Mouse (Mus musculus) lung, postnatal 25 days (tissue): Measurements from ENCODE around the gene Ccdc151.

Experiments used
- DNase-seq: peaks from one replicate; pipeline ENCODE4 v3.0.0; 2022; ENCODE audit warnings: low spot score

Gene Ccdc151

DNA sequence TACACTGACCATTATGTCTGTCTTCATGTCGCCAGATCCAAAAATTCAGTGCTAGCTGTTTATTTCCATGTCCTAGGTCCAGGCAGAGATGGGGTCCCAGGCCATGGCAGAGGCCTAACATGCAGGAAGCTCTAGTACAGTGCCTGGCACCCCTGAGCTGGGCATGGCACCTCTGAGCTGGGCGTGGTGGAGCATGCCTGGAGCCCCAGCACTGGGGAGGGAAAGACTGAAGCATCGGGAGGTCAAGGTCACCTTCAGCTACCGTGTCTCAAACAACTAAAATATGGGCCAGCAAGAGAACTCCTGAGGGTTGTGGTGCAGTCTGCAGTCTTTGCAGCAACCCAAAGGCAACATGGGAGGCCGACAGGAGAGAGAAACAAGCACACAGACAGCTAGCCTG is 44.1 kb downstream of the Ccdc151 start:
- DNase-seq = no peak

DNA sequence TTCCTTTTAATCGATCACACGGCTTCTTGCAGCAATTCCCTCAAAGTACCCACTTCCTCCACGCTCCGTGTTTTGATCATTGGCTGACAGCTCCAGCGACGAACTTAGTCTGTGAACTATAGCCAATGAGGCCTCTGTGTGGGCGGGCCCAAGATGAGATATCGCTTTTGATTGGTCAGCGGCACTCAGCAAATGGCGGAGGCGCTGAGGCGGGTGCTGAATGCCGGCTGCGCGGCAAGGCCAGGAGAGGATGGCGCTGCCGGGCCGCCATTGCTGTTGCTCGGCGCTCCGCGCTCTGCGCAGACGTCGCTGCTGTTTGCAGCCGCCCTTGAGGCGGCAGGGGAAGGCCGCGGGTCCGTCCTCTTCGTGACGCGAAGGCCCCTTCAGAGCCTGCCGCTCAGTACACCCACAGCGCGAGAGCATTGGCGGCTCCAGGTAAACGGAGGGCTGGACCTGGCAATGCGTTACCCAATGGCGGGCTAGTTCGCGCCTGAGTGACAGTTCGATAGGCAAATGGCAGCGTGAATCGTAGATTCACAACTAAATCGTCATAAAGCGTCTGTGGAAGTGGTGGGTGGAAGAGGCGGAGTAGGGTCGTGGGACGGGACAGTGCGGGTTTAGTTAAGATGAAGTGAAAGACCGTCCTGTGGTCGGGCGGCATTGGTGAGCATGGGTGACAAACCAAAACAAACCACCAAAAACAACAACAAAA is 46.7 kb downstream of the Ccdc151 start, which contains the start of gene Swsap1:
TSS of gene Swsap1 (plus strand) at position 186 of the 712 bp plus-strand sequence.
- DNase-seq = peak; percentile 99

DNA sequence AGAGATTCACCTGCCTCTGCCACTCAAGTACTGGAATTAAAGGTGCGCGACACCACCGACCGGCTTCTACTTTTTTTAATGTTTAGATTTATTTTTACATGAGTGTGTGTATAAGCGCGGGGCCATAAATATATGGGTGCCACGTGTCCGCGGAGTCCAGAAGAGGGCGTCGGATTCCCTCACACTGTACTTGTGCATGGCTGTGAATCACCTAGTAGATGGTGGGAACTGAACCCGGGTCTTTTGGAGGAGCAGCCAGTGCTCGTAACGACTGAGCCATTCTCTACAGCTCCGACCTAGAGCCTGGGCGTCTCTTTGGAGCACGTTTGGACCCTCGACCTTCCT is 47.2 kb downstream of the Ccdc151 start:
- DNase-seq = no peak

DNA sequence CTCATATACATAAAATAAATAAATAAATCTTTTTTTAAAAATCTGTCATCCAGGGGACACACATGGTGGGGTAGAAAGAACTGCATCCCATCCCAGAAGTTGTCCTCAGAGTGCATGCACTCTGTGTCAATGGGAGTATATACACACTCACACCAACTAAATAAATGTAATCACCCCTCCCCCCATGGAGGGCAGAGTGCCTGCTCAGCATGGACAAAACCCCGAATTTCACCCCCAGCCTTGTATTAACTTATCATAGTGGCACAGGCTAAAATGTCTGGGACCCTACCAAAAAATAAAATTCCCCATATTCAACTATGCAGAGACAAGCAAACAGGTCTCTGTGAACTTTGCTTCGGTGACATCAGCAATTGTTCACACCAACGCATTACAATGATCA is 47.8 kb downstream of the Ccdc151 start:
- DNase-seq = no peak

DNA sequence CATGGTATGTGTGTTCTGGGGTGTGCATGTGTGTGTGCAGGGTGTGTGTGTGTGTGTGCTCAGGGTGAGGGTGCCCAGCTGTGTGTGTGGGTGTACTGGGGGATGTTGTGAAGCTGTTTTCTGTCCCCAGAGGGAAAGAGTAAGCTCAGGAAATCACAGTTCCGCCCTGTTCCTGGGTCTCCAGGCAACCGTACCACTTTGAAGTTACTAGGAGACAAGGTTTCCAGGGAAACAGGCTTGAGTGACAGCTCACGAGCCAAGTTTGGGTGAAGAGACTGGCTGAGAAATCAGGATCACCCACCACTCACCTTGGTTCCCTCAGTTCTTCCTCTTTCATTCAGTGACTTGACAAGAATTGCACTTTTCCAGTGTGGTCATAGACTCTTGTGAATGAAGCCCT is 48.8 kb downstream of the Ccdc151 start:
- no peak for DNase-seq

DNA sequence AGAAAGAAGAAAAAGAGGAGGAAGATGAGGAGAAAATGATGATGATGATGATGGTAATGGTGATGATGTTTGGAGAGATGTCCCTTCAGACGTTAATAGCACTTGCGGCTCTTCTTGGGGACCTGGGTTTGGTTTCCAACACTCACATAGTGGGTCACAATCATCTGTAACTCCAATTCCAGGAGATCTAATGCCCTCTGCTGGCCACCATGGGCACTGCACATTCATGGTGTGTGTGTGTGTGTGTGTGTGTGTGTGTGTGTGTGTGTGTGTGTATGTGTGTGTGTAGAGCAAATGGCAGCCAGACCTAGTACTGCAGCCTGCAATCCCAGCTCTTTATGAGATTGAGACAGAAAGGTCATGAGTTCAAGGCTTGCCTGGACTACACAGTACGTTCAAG is 50.5 kb downstream of the Ccdc151 start:
- no peak for DNase-seq

DNA sequence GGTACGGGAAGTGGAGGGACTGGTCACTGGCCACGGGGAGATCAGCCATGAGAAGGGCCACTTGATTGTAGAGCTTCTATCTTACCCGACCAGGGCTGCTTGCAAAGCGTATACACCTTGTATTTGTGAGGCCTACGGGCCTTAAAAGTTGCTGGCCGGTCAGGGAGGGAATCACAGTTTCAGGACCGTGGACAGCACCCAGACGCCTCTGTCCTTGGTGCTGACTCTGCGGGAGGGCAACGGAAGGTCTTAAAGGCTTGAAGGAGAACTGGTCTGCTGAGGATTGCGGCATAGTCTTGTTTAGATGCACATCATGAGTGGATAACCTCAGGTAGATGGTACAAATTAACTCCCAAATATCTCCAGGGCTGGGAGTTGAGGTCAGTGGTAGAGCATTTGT is 52.1 kb downstream of the Ccdc151 start:
- peak; percentile 49 for DNase-seq

DNA sequence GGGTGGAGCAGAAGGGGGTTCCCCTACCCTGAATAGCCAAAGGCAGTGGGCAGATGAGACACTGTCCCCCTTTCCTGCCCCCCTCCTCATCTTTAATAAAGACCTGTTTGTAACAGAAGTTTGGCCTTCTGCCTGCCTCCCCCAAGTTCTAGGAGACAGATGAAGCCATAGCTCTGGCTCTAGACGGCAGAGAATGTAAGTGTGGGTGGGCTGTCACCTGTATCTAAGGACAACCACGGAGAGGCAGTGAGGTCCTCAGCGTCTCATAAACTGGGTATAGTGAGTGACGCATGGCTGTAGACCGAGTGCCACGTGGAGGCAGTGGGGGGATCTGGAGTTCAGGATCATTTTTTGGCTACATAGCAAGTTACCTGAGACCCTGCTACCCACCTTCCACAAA is 53.6 kb downstream of the Ccdc151 start:
- no peak for DNase-seq

DNA sequence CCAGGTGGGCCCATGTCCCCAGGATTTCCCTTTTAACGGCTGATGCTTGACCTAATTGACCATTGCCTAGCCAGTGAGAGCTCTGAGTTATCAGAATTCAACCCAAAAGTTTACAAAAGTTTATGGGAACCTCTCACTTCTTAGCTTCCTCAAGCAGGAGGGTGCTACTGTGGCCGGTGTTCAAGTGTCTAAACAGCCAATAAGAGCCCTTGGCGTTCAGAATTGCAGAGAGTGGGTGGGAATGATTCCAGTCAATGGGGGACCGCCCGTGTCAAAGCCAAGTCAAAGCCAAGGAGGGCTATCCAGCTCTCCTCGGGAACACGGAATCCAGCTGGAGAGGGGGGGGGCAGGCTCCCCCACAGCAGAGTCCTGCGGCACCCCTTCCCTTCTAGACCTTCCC is 54.3 kb downstream of the Ccdc151 start:
- DNase-seq = no peak

DNA sequence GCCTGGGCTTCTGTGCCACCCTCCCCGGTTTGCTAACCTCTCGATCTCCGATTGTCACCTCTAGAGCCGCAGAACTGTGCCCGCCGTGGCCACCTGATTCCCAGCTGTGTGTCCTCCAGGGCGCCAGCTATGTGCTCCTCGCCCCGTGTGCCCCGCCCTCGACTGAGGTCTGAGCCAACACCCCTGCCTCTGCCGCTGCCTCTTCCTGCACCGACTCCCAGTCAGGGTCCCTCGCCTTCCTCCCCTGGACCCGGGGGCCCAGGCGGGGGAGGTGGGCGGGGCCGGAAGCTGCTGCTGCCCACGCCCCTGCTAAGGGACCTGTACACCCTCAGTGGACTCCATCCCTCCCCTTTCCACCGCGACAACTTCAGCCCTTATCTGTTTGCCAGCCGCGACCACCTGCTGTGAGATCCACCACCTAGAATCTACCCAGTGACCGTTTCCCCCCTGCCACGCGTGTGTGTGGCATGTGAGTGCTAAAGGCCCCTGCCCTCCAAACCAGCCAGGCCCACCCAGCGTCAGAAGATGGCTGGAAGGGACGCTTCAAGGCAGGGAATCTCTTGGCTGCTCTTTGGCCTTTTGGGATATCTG is 54.8 kb downstream of the Ccdc151 start:
- no peak for DNase-seq

DNA sequence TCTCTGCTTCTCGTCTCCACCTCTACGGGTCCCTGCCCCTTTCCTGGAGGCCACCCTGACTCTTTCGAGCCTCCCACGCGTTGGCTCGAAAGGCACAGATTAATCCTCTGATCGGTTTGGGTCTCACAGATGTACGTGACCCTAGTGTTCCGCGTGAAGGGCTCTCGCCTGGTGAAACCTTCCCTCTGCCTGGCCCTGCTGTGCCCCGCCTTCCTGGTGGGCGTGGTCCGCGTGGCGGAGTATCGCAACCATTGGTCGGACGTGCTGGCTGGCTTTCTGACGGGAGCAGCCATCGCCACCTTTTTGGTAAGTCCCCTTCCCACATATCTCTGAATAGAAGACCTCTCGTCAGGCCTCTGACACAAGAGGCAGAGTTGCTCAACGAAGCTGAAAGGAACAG is 58.2 kb downstream of the Ccdc151 start:
- DNase-seq = no peak

DNA sequence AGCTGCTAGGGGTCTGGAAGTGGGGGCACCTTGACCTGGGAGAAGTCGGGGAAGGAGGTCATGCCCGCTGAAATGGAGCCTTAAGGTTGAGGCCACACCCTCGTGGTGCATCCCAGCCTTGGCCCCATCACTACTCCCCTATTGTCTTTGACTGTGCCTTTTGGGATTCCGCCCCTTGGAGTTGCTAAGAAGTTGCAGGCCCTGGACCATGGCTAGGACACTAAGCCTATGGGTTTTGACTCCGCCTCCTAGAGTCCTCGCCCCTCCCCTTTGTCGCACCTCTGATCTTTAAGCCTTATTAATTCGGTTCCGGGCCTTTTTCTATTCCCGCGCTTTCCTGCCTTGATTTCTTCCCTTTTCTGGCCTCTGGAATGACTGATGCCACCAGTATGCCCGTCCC is 58.8 kb downstream of the Ccdc151 start:
- no peak for DNase-seq

DNA sequence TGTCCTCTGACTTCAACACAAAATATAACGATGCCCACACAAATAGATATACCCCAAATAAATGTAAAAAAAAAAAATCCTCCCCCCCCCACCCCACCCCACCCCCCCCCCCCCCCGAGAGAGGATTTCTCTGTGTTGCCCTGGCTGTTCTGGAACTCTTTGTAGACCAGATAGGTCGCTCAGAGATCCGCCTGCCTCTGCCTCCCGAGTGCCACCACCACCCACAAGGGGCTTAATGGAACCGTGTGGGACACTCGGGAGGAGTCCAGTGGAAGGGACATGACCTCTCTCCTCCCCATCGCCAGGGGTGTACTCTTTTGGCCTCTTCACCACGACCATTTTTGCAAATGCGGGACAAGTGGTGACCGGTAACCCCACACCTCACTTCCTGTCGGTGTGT is 59.4 kb downstream of the Ccdc151 start:
- DNase-seq = no peak
